Mouse (Mus musculus): ENCODE measurements at regions not wholly inside any gene's neighbourhood (a gene's known extent, or its start where the extent isn't known, plus 50 kb on each side); places are given as distances from the start of the nearest gene placed in this dataset.

DNA sequence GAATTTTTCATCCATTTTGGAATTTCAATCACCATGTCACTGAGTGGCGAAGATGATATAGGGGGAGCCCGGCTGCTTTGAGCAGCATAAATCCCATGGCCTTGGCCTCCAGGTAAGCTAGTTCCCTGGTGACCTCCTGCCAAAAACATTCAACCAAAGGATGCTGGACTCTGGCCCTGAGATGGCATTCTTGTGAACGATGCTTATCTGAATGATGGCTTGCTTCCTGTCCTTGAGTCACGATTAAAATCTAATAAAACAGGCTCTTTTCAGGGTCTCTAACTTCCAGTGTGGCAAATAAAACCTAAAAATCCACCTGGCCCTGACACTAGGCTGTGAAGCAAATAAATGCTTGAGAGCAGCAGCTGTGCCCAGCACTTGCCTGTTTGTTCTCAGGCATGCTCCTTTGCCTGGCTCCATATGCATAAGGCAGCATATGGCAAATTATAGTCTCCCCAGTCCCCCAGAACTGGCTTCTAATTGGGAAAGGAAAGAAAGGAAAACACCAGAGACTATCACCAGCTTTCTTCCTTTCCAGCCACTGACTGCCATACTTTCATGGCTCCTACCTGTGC is 193.7 kb downstream of the Gm826 start:
- no peak overlapping the region for H3K4me3 ChIP-seq (ENCODE audit: low read depth, low read length)
- H3K9ac ChIP-seq (replicated peaks; ENCODE audit: low read length, poor library complexity, severe bottlenecking), result no peak overlapping the region
- H3K4me2 ChIP-seq (ENCODE audit: low read depth, low read length, poor library complexity, severe bottlenecking), result no peak overlapping the region
- H3K27me3 ChIP-seq (ENCODE audit: insufficient read depth, low read length), result no peaks in the 10 kb centered on the region
- 70% methylated on average over 4 of the region's 4 CpGs for WGBS
- ATAC-seq (ENCODE audit: low FRiP score) (no peak), DNase-seq (ENCODE audit: low spot score) (no peak)
- H3K4me1 ChIP-seq (ENCODE audit: insufficient read depth, low read length), result no peaks in the 10 kb centered on the region
- H3K9me3 ChIP-seq (ENCODE audit: low read length), result no peaks in the 10 kb centered on the region
- TF ChIP-seq CTCF (IDR thresholded peaks at IDR 0.05), result no peak
- H3K36me3 ChIP-seq (ENCODE audit: insufficient read depth, low read length), result no peaks in the 10 kb centered on the region
- no peak overlapping the region for H3K27ac ChIP-seq (ENCODE audit: low read depth, low read length)

DNA sequence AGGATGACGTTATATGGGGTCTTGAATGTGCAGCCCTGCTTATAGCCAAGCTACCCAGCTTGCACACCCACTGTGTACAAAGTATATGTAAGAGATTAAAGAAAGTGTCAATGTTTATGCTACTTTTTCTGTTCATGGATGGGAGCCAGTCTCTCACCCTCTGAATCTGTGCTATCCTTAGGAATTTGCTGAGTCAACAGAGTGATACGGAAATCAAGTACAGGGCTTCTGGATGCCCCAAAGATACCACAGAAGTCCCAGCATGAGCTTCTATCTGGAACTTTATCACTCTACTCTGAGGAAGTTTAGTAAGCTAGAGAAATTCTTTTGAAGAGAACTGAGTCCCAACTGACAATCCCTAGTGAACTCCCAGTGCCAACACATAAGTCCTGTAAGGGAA is 195.9 kb downstream of the Gm826 start:
- Histone ChIP-seq H3K9ac (replicated peaks; ENCODE audit: low read length, poor library complexity, severe bottlenecking) (no peak overlapping the region), H3K4me1 (ENCODE audit: insufficient read depth, low read length) (no peaks in the 10 kb centered on the region), H3K27ac (ENCODE audit: low read depth, low read length) (no peak overlapping the region), H3K36me3 (ENCODE audit: insufficient read depth, low read length) (no peaks in the 10 kb centered on the region), H3K4me2 (ENCODE audit: low read depth, low read length, poor library complexity, severe bottlenecking) (no peak overlapping the region), H3K9me3 (ENCODE audit: low read length) (no peaks in the 10 kb centered on the region), H3K27me3 (ENCODE audit: insufficient read depth, low read length) (no peaks in the 10 kb centered on the region), H3K4me3 (ENCODE audit: low read depth, low read length) (no peak overlapping the region)
- ATAC-seq (ENCODE audit: low FRiP score) (no peak), DNase-seq (ENCODE audit: low spot score) (no peak)
- WGBS, result 92% methylated on average over 2 of the region's 2 CpGs
- no peak for TF ChIP-seq CTCF (IDR thresholded peaks at IDR 0.05)

DNA sequence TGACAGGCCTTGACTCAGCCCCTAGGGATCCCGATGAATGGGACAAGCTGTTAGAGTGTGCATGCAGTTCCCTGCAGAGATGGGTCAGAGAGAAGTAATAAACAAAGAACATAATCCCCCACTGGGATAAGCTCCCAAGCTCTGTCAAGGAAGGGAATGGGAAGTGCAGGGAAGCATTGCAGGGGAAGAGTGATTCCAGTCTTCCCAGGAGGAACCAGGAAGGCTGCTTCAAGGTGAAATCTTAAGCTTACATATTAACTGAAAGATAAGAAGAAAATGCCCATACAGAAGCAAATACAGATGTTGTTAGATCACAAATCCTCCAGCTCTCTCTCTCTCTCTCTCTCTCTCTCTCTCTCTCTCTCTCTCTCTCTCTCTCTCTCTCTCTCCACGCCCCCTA is 202.2 kb downstream of the Gm826 start:
- DNase-seq (ENCODE audit: low spot score), result no peak
- no peaks in the 10 kb centered on the region for H3K27me3 ChIP-seq (ENCODE audit: insufficient read depth, low read length)
- H3K9me3 ChIP-seq (ENCODE audit: low read length), result no peaks in the 10 kb centered on the region
- no peaks in the 10 kb centered on the region for H3K4me1 ChIP-seq (ENCODE audit: insufficient read depth, low read length)
- no peak for TF ChIP-seq CTCF (IDR thresholded peaks at IDR 0.05)
- no peak for ATAC-seq (ENCODE audit: low FRiP score)
- no peak overlapping the region for H3K9ac ChIP-seq (replicated peaks; ENCODE audit: low read length, poor library complexity, severe bottlenecking)
- H3K36me3 ChIP-seq (ENCODE audit: insufficient read depth, low read length), result no peaks in the 10 kb centered on the region
- no peak overlapping the region for H3K4me3 ChIP-seq (ENCODE audit: low read depth, low read length)
- H3K4me2 ChIP-seq (ENCODE audit: low read depth, low read length, poor library complexity, severe bottlenecking), result no peak overlapping the region
- no peak overlapping the region for H3K27ac ChIP-seq (ENCODE audit: low read depth, low read length)
- 24% methylated on average over 2 of the region's 2 CpGs for WGBS

DNA sequence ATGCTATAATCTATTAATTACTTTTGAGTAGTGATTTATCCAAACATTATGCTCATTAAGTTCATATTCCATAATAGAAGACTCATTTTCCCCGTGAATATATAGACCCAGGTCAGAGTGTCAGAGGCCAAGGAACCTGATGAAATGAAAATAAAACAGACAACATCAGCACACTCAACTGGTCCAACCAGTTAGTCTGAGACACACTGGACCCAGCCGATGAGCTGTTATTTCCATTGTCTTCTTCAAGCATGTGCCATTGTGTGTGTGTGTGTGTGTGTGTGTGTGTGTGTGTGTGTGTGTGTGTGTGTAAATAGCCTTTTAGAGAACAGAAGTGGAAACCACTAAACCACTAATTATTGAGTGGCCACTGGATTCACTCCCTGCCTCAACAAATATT is 202.6 kb downstream of the Gm826 start:
- no peaks in the 10 kb centered on the region for H3K4me1 ChIP-seq (ENCODE audit: insufficient read depth, low read length)

DNA sequence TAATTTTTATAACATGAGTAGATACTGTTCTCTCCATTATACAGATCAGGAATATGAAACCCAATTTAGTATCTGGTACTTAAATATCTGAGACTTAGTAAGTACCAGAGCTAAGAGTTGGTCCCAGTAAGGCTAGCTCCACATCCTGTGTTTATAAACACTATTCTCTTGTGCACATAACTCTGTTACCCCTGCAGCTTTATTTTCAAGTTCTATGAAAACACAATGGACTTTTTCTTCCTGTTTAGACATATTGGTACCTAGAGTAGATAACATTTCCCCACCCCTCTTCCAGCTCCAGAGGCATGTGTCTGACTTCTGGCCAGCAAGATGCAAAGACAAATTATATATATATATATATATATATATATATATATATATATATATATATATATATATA is 216.8 kb downstream of the Gm826 start:
- ATAC-seq (ENCODE audit: low FRiP score) (no peak), DNase-seq (ENCODE audit: low spot score) (no peak)
- Histone ChIP-seq H3K27me3 (ENCODE audit: insufficient read depth, low read length) (no peaks in the 10 kb centered on the region), H3K36me3 (ENCODE audit: insufficient read depth, low read length) (no peaks in the 10 kb centered on the region), H3K9ac (replicated peaks; ENCODE audit: low read length, poor library complexity, severe bottlenecking) (no peak overlapping the region), H3K4me2 (ENCODE audit: low read depth, low read length, poor library complexity, severe bottlenecking) (no peak overlapping the region), H3K4me3 (ENCODE audit: low read depth, low read length) (no peak overlapping the region), H3K4me1 (ENCODE audit: insufficient read depth, low read length) (no peaks in the 10 kb centered on the region), H3K27ac (ENCODE audit: low read depth, low read length) (no peak overlapping the region), H3K9me3 (ENCODE audit: low read length) (no peaks in the 10 kb centered on the region)
- no peak for TF ChIP-seq CTCF (IDR thresholded peaks at IDR 0.05)

More for the DNA sequence above, 202.6 kb downstream of the Gm826 start:
- 47% methylated on average over 2 of the region's 2 CpGs for WGBS
- no peaks in the 10 kb centered on the region for H3K9me3 ChIP-seq (ENCODE audit: low read length)
- ATAC-seq (ENCODE audit: low FRiP score) (no peak), DNase-seq (ENCODE audit: low spot score) (no peak)
- H3K36me3 ChIP-seq (ENCODE audit: insufficient read depth, low read length), result no peaks in the 10 kb centered on the region
- H3K27me3 ChIP-seq (ENCODE audit: insufficient read depth, low read length), result no peaks in the 10 kb centered on the region
- no peak overlapping the region for H3K27ac ChIP-seq (ENCODE audit: low read depth, low read length)
- no peak overlapping the region for H3K4me2 ChIP-seq (ENCODE audit: low read depth, low read length, poor library complexity, severe bottlenecking)
- no peak for TF ChIP-seq CTCF (IDR thresholded peaks at IDR 0.05)
- no peak overlapping the region for H3K4me3 ChIP-seq (ENCODE audit: low read depth, low read length)
- no peak overlapping the region for H3K9ac ChIP-seq (replicated peaks; ENCODE audit: low read length, poor library complexity, severe bottlenecking)

DNA sequence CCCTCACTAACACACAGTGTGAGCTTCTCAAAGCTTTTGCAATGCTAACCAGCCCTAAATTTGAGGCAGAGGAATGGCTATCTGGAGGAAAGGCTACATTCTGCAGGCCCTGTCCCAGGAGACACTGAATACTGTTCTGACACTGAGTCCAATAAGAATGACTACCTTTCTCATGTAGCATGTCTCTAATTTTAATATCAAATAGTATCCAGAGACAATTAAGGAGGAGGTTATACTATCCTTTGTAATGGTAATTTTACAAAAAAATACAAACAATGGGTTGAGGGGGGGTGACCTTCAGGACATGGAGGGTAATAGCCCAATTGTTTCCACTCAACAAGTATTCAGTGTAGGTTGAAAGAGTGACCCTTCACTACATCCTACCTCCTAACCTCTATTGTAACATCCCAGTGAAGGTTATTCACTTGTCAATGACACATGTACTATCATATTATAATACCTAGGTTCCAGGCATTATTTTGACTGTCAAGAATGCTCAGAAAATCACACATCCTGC is 222.7 kb downstream of the Gm826 start:
- Histone ChIP-seq H3K9me3 (ENCODE audit: low read length) (no peaks in the 10 kb centered on the region), H3K27me3 (ENCODE audit: insufficient read depth, low read length) (no peaks in the 10 kb centered on the region), H3K9ac (replicated peaks; ENCODE audit: low read length, poor library complexity, severe bottlenecking) (no peak overlapping the region), H3K4me1 (ENCODE audit: insufficient read depth, low read length) (no peaks in the 10 kb centered on the region), H3K27ac (ENCODE audit: low read depth, low read length) (no peak overlapping the region), H3K4me3 (ENCODE audit: low read depth, low read length) (no peak overlapping the region), H3K4me2 (ENCODE audit: low read depth, low read length, poor library complexity, severe bottlenecking) (no peak overlapping the region), H3K36me3 (ENCODE audit: insufficient read depth, low read length) (no peaks in the 10 kb centered on the region)
- no peak for DNase-seq (ENCODE audit: low spot score)
- ATAC-seq (ENCODE audit: low FRiP score), result no peak
- TF ChIP-seq CTCF (IDR thresholded peaks at IDR 0.05), result no peak
